Mouse (Mus musculus) heart, embryonic 12.5 days (tissue): ENCODE data around the gene Snap47. TPM values are rescaled to one million over a fixed set of nuclear protein-coding genes. Genes with fewer than 3 reads are reported as not detected.

ENCODE experiments used
- ATAC-seq: fragments of 200-750 bp; cut with Nextera tagmentation; 2 replicates; pipeline ENCODE4 v1.8.0; 2017; ENCODE audit warnings: moderate TSS enrichment, moderate library complexity; ENCODE audit not compliant: insufficient number of reproducible peaks, low FRiP score
- H3K27ac ChIP-seq: fragments of 300-500 bp; sonication (generic); 2 replicates; pipeline ENCODE4 v1.5.1; 2016; ENCODE audit warnings: mild to moderate bottlenecking, moderate library complexity; ENCODE audit not compliant: poor library complexity, severe bottlenecking
- H3K27me3 ChIP-seq: fragments of 300-500 bp; sonication (generic); replicated peaks from 2 replicates; pipeline ENCODE4 v1.6.1; 2016; ENCODE audit warnings: mild to moderate bottlenecking, moderate library complexity
- H3K36me3 ChIP-seq: fragments of 300-500 bp; sonication (generic); 2 replicates; pipeline ENCODE4 v1.6.1; 2016; ENCODE audit warnings: mild to moderate bottlenecking, moderate library complexity
- H3K4me1 ChIP-seq: fragments of 300-500 bp; sonication (generic); replicated peaks from 2 replicates; pipeline ENCODE4 v1.6.1; 2016; ENCODE audit warnings: mild to moderate bottlenecking
- H3K4me2 ChIP-seq: fragments of 300-500 bp; sonication (generic); 2 replicates; pipeline ENCODE4 v1.6.1; 2016; ENCODE audit warnings: mild to moderate bottlenecking, moderate library complexity
- H3K4me3 ChIP-seq: fragments of 300-500 bp; sonication (generic); 2 replicates; pipeline ENCODE4 v1.5.1; 2016; ENCODE audit warnings: mild to moderate bottlenecking
- H3K9ac ChIP-seq: fragments of 300-500 bp; sonication (generic); 2 replicates; pipeline ENCODE4 v1.6.1; 2016; ENCODE audit warnings: mild to moderate bottlenecking, moderate library complexity
- H3K9me3 ChIP-seq: fragments of 300-500 bp; sonication (generic); replicated peaks from 2 replicates; pipeline ENCODE4 v1.6.1; 2016; ENCODE audit warnings: mild to moderate bottlenecking, moderate library complexity
- WGBS: fragments of 180-500 bp; shearing (Covaris S2); methylation state at CpG from one replicate; pipeline ENCODE4 v1.1.7; 2016; 5-methylcytosine and 5-hydroxymethylcytosine counted together
- polyA plus RNA-seq: library from polyadenylated mRNA; unstranded; fragments of >200 nt; fragmentation: Nextera tagmentation; extraction: Ambion mirVana; gene quantifications from 2 replicates; pipeline ENCODE4 v1.2.1, GENCODE M21; 2016

Gene Snap47
- 107 and 108 TPM in 2 replicates for polyA plus RNA-seq

- H3K9me3 ChIP-seq, result no peaks in the 10 kb centered on the region
- peak within 1 kb of the TSS; percentile 90 for H3K9ac ChIP-seq
- H3K27me3 ChIP-seq, result no peaks in the 10 kb centered on the region
- peaks cover 20% of the 10 kb centered on the region for H3K4me1 ChIP-seq
- WGBS, result 60% methylated on average over 4 of the region's 4 CpGs
- peaks cover 51% of the 10 kb centered on the region for H3K36me3 ChIP-seq
- peak within 1 kb of the TSS; percentile 83 for H3K4me3 ChIP-seq
- no peak for ATAC-seq
- H3K27ac ChIP-seq, result peak within 1 kb of the TSS; percentile 67
- peak within 1 kb of the TSS; percentile 91 for H3K4me2 ChIP-seq
These were observed at the start of gene Snap47 for GRCm38 (mm10) chr11:59451086-59451485. Gene Snap47 (minus strand): TSS chr11:59451186.

GRCm38 (mm10) chr11:59497747-59498146 is 46.8 kb upstream of the Snap47 start:
- ATAC-seq, result no peak

GRCm38 (mm10) chr11:59496672-59497310 is 45.8 kb upstream of the Snap47 start:
- H3K27me3 ChIP-seq, result no peaks in the 10 kb centered on the region
- no peak for ATAC-seq
- no peak overlapping the region for H3K4me3 ChIP-seq
- H3K4me1 ChIP-seq, result no peaks in the 10 kb centered on the region
- peaks cover 96% of the 10 kb centered on the region for H3K36me3 ChIP-seq
- 0 out of 2 replicates have a peak overlapping the region, but pooled peaks have one; percentile 18 for H3K27ac ChIP-seq
- WGBS, result 71% methylated on average over 6 of the region's 6 CpGs
- H3K9me3 ChIP-seq, result 0 out of 2 replicates have a peak, but pooled peaks cover 3% of the 10 kb centered on the region
- H3K4me2 ChIP-seq, result no peak overlapping the region
- no peak overlapping the region for H3K9ac ChIP-seq

More at GRCm38 (mm10) chr11:59497747-59498146, 46.8 kb upstream of the Snap47 start:
- H3K36me3 ChIP-seq, result peaks cover 96% of the 10 kb centered on the region
- H3K9me3 ChIP-seq, result 0 out of 2 replicates have a peak, but pooled peaks cover 3% of the 10 kb centered on the region
- no peak overlapping the region for H3K4me2 ChIP-seq
- WGBS, result 90% methylated on average over 7 of the region's 7 CpGs
- H3K4me1 ChIP-seq, result no peaks in the 10 kb centered on the region
- H3K27ac ChIP-seq, result no peak overlapping the region
- no peak overlapping the region for H3K4me3 ChIP-seq
- no peak overlapping the region for H3K9ac ChIP-seq
- no peaks in the 10 kb centered on the region for H3K27me3 ChIP-seq

- no peak overlapping the region for H3K9ac ChIP-seq
These were observed 35.2 kb upstream of the Snap47 start for GRCm38 (mm10) chr11:59486222-59486621.

GRCm38 (mm10) chr11:59485641-59486040 is 34.7 kb upstream of the Snap47 start:
- Histone ChIP-seq H3K9me3 (no peaks in the 10 kb centered on the region), H3K4me3 (no peak overlapping the region), H3K27me3 (no peaks in the 10 kb centered on the region), H3K36me3 (peaks cover 52% of the 10 kb centered on the region), H3K4me1 (no peaks in the 10 kb centered on the region), H3K27ac (no peak overlapping the region), H3K9ac (no peak overlapping the region), H3K4me2 (no peak overlapping the region)
- 57% methylated on average over 2 of the region's 2 CpGs for WGBS
- ATAC-seq, result no peak

More at GRCm38 (mm10) chr11:59486222-59486621, 35.2 kb upstream of the Snap47 start:
- Histone ChIP-seq H3K4me2 (no peak overlapping the region), H3K4me3 (no peak overlapping the region), H3K4me1 (no peaks in the 10 kb centered on the region), H3K27ac (no peak overlapping the region), H3K27me3 (no peaks in the 10 kb centered on the region), H3K9me3 (no peaks in the 10 kb centered on the region), H3K36me3 (peaks cover 57% of the 10 kb centered on the region)
- 64% methylated on average over 8 of the region's 8 CpGs for WGBS
- ATAC-seq, result no peak

GRCm38 (mm10) chr11:59483212-59483611 is 32.2 kb upstream of the Snap47 start:
- no peak overlapping the region for H3K4me2 ChIP-seq
- H3K27ac ChIP-seq, result no peak overlapping the region
- no peaks in the 10 kb centered on the region for H3K9me3 ChIP-seq
- H3K27me3 ChIP-seq, result no peaks in the 10 kb centered on the region
- H3K9ac ChIP-seq, result no peak overlapping the region
- H3K4me3 ChIP-seq, result no peak overlapping the region
- WGBS, result 7% methylated on average over 2 of the region's 2 CpGs
- no peak for ATAC-seq
- H3K4me1 ChIP-seq, result no peaks in the 10 kb centered on the region
- peaks cover 32% of the 10 kb centered on the region for H3K36me3 ChIP-seq

GRCm38 (mm10) chr11:59477240-59477639 is 26.3 kb upstream of the Snap47 start:
- H3K27me3 ChIP-seq, result no peaks in the 10 kb centered on the region
- no peak overlapping the region for H3K9ac ChIP-seq
- no peak overlapping the region for H3K4me2 ChIP-seq
- no peak overlapping the region for H3K4me3 ChIP-seq
- no peak overlapping the region for H3K27ac ChIP-seq
- H3K4me1 ChIP-seq, result peaks cover 13% of the 10 kb centered on the region; the same call in 1 of the 2 replicates
- WGBS, result 67% methylated on average over 6 of the region's 6 CpGs
- H3K36me3 ChIP-seq, result no peaks in the 10 kb centered on the region
- H3K9me3 ChIP-seq, result no peaks in the 10 kb centered on the region
- ATAC-seq, result no peak

- under 1% methylated on average over 19 of the region's 19 CpGs for WGBS
- H3K9me3 ChIP-seq, result no peaks in the 10 kb centered on the region
- H3K4me3 ChIP-seq, result peak within 1 kb of the TSS; percentile 91
- H3K36me3 ChIP-seq, result no peaks in the 10 kb centered on the region
- peak within 1 kb of the TSS; percentile 66 for H3K27ac ChIP-seq
- peak within 1 kb of the TSS; percentile 87 for H3K9ac ChIP-seq
- peaks cover 19% of the 10 kb centered on the region for H3K4me1 ChIP-seq
- H3K4me2 ChIP-seq, result peak within 1 kb of the TSS; percentile 89
- ATAC-seq, result peak; percentile 83
- no peaks in the 10 kb centered on the region for H3K27me3 ChIP-seq
These were observed 21.3 kb upstream of the Snap47 start, which contains the start of gene Zfp867 for GRCm38 (mm10) chr11:59472326-59472677. Gene Zfp867 (minus strand): TSS chr11:59472474.

GRCm38 (mm10) chr11:59471413-59472325 is 20.7 kb upstream of the Snap47 start:
- Histone ChIP-seq H3K9me3 (peaks cover 5% of the 10 kb centered on the region), H3K9ac (peak overlapping the region; percentile 87), H3K36me3 (peaks cover 6% of the 10 kb centered on the region), H3K4me3 (peak overlapping the region; percentile 91), H3K27me3 (no peaks in the 10 kb centered on the region), H3K27ac (peak overlapping the region; percentile 66), H3K4me1 (peaks cover 19% of the 10 kb centered on the region), H3K4me2 (peak overlapping the region; percentile 89)
- WGBS, result 8% methylated on average over 37 of the region's 37 CpGs
- ATAC-seq, result peak; percentile 65

GRCm38 (mm10) chr11:59460459-59460858 is 9.5 kb upstream of the Snap47 start:
- H3K27ac ChIP-seq, result no peak overlapping the region
- peaks cover 65% of the 10 kb centered on the region for H3K36me3 ChIP-seq
- no peak overlapping the region for H3K4me3 ChIP-seq
- peaks cover 29% of the 10 kb centered on the region for H3K9me3 ChIP-seq
- H3K4me2 ChIP-seq, result no peak overlapping the region
- 95% methylated on average over 2 of the region's 2 CpGs for WGBS
- peaks cover 17% of the 10 kb centered on the region for H3K4me1 ChIP-seq
- H3K9ac ChIP-seq, result no peak overlapping the region
- no peak for ATAC-seq
- H3K27me3 ChIP-seq, result no peaks in the 10 kb centered on the region

GRCm38 (mm10) chr11:59458973-59459372 is 8.0 kb upstream of the Snap47 start:
- H3K36me3 ChIP-seq, result peaks cover 69% of the 10 kb centered on the region

More at GRCm38 (mm10) chr11:59458973-59459372, 8.0 kb upstream of the Snap47 start:
- peak overlapping the region; percentile 91 for H3K27ac ChIP-seq
- no peaks in the 10 kb centered on the region for H3K27me3 ChIP-seq
- H3K4me3 ChIP-seq, result no peak overlapping the region
- peaks cover 17% of the 10 kb centered on the region for H3K4me1 ChIP-seq
- peak overlapping the region; percentile 45 for H3K4me2 ChIP-seq
- peak; percentile 84 for ATAC-seq
- H3K9me3 ChIP-seq, result peaks cover 22% of the 10 kb centered on the region
- H3K9ac ChIP-seq, result no peak overlapping the region
- WGBS, result 10% methylated on average over 5 of the region's 5 CpGs
